Mouse (Mus musculus) right cerebral cortex, postnatal 10 days (tissue): ENCODE data around the gene Pipox.

Source experiments
- DNase-seq, 2 experiments: peaks; one replicate each; pipeline ENCODE4 v3.0.0; 2021; ENCODE audit warnings: low spot score in 2 of 2

The Pipox gene

DNA sequence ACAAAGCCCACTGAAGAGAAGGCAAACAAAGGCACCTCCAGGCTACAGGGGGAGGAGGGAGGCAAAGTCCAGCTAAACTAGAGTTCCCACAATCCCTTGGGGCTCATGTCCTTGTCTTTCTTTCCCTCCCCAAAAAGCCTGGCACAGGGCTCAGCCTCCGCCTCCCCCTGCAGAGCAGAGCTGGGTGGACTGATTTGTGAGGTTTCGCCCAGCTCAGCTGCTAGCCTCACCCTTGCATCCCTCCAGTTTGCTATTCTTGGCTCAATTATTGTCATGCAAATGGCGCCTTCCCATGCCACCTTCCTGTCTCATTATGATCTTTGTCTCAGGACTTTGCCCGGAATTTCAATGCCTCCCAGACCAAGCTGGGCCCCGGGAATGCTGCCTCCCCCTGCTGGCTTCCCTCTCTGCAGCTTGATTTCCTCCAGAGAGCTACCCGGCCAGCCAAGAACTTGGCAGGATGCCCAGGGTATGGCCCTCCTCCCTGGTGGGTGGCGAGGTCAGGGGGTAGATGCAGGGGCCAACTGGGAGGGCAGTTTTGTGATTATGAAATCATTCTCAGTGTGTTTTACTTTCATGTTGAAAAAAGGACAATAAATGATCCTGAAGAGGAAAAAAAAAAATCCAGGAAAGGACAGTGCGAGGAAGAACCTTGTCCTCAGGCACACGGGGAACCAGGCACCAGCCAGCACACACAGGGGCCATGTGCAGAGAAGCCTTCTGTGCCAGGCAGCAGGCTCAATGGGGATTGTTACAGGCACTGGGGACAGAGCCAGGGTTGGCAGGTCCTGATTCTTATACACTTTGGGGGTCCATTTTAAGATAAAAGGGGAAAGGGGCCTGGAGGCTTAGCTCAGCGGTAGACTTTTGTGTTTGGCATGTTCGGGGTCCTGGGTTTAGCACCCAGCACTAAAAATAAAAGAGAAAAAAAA is at the start of gene Pipox:
TSS of gene Pipox (minus strand) at position 310 of the 932 bp plus-strand sequence.
- DNase-seq, result peak; percentile 92

DNA sequence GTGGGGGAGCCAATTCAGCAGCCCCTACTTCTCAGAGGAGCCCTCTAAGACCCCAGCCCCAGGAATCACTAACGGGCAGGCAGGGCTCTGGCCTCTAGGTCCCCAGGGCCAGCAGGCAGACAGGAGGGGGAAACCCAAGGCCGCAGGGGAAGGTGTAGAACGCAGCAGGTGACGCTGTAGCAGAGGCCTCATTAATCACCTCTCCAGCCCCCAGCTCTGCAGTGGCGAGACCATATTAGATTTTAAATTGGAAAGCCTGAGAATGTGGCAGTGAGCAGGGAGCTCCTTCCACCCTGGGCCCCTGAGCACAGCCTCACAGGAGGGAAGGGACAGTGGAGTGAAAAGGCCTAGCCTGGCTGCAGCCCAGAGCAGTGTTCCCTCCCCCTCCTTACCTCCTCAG is 48.3 kb upstream of the Pipox start:
- DNase-seq, result no peak

DNA sequence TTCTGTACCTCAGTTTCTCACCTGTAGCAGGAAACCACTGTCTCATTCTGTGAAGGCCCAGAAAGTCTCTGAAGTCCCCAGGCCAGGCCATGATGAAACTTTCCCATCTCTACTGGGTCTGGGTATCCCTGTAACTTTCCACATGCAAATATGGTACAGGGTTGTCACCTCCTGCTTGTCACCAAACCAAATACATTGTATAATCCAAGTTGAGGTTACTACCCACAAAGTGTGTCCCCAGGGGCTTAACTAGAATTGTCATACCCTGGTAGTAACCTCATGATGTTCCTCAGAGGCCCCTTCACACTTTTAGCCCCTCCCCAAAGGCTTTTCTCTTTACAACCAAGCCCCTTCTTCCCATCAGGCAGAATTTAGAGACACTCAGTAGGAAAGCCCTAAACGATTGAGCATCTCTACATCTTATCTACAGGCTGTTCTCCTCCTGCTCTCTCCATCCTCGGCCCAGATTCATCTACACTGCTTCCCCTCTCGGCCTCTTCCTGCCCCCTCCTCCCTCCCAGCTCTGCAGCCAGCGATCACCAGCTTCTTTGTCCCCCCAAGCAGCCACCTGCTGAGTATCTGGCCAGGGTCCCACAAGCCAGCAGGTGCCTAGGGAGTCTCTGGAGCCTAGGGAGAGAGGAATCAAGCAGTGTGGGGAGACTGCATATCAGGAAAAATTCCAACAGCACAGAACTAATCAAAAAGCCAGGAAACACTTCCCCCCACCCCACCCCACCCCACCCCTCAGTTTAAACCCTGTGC is 43.9 kb upstream of the Pipox start:
- no peak for DNase-seq

DNA sequence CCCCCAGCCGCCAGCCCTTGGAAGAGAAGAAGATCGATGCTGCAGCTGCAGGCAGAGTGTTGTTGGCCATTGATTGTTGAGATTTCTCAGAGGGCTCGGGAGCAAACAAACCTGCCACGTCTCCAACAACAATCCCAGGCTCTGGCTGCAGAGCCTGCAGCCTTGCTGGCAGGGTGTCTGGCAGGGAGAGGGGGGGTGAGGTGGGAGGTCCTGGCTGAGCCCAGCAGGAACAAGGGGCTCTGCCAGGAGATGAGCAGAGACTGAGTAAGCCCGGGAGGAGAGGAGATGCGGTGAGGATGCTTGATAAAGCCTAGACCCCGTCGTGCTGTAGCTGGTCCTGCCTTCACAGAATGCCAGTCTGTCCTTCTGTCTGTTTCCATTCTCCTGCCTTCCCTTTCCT is 43.0 kb upstream of the Pipox start:
- no peak for DNase-seq

DNA sequence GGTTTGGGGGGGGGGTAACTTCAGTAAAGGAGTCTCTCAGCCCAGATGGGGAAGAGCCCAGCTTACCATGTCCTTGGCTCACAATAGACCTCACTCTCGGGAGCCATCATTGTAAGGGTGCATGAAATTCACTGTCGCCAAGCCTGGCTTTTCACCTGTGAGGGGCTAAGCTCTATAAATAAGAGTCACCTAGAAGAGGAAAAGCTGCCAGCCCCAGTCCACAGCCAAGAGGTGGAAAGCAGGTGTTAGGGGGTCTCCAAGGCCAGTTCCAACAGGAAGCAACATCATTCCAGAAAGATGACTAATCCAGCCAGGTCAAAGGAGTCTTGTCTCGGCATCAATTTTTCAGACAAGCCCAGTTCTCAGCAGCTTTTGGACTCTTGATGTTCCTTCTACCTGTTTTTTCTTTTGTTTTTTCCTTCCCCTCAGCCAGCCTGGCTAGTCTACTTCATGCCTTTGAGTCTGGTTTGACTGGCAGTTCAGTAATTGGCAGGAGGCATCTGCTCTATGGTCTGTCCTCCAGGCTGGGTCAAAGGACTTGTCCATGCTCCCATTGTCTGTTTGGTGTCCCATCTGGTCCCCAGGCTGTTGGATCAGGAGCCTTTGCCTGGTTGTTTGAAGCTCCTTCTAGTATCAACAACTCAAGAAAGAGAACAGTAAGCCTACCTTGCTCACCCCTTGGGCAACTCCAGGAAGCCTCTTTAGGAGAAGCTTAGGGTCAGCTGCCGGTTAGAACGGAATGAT is 40.8 kb upstream of the Pipox start:
- no peak for DNase-seq

DNA sequence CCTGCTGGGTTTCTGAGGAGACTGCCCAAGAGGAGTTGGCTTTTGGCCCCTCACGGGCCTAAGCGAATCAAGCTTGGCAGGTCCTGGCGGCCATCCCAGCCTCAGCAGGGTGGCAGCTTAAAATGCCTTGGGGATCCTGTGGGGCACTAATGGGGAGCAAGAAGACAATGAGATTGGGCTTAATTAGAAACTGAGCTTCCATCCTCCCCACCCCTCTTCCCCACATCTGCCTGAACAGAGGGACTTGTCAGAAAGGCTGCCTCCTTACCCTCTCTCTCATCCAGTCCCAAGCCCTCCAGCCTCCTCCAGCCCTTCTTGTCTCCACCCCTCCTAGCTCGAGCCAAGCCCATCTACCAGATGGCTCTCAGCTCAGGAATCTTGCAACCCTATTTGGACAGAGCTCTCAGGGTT is 40.2 kb upstream of the Pipox start:
- DNase-seq, result peak in 1 of 2 experiments; percentile 65

DNA sequence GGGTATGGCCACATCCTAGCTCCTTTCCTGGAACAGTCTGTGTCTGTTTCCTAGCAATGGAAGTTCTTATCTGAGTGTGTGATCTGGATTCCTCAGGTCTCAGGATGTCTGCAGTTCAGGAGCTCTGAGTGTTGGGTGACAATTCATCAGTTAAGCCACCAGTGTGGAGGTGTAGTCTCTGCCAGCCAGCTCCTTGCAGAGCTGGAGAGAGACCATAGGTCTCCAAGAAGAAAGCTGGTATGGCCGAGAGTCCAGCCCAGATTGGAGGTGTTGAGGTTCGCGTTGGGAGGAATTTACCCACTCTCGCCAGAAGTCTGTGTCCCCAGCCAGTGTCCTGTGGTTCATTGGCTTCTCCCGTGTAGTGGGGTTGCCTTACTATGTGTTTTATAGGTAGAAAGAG is 38.7 kb upstream of the Pipox start:
- no peak for DNase-seq

DNA sequence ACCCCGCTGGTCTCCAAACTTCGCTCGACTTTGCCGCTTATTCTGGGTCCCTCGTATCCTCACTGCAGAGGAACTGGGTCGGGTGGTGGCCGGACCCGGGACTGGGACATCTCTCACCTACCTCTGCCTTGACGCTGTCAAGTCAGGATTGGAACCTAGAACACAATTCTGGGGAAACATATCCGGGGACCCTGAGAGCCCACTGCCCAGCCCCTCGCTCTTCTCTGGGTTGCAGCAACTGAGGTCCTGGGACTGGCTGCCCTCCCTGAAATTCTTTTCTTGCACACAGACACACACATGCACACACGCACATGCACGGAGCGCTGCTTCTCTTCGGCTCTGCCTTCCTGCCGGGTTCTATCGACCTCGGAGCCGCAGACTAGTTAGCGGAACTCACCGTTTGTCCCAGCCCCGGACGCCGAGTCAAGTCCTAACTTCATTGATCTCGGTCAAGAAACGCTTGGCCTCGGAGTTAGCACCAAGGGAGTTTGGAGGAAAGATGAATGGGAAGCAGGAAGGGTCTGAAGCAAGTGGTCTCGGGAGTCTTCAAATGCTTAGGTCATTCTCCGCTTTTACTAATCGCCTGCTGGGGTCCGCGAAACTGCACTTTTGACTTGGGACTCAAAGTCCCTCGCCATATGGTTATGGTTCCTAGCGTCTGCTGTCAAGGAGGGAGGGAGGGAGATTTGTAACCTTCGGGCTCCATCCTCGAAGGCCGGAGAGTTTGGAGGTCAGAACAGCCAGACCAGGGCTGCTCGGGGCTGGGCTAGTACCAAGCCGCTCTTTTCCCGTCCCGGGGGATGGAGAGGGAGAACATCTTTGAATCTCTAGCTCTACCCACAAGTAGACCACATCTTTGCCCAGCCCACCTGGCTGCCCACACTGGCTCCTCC is 37.9 kb upstream of the Pipox start:
- DNase-seq, result no peak

DNA sequence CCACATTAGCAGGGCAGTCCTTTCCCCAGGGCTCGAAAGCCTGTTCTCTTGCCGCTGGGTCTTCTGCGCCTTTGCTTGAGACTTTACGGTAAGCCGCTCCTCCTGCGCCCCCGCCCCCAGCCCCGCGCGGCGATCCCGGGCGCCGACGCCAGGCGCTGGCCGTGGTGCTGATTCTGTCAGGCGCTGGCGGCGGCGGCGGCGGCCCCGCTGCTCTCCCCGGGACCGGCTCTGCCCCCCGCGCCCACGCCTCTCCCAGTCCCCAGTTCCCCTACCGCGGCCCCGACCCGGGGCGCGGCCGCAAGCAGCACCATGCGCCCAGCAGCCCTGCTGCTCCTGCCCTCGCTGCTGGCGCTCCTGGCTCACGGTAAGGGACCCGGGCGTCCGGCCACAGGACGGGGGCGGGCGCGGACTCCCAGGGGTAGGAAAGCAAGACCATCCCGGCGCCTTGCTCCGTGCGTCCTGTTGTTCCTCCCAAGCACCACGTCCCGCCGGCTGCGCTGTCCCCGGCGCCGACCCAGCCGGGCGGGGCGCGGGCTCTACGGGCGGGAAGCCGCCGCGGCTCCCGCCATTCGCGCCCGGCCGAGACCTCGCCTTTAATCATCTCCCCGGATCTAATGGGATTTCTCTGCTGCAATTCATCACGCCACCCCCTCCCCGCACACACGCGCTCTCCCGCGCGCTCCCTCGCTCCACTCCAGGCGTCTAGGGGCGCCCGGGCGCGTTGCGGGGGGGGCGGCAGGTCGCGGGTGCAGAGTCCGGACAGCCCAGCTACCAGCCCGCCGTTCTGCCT is 37.0 kb upstream of the Pipox start, which contains the start of gene Sez6:
TSS of gene Sez6 (plus strand) at position 50 of the 790 bp plus-strand sequence.
- DNase-seq, result peak; percentile 90 to 91

DNA sequence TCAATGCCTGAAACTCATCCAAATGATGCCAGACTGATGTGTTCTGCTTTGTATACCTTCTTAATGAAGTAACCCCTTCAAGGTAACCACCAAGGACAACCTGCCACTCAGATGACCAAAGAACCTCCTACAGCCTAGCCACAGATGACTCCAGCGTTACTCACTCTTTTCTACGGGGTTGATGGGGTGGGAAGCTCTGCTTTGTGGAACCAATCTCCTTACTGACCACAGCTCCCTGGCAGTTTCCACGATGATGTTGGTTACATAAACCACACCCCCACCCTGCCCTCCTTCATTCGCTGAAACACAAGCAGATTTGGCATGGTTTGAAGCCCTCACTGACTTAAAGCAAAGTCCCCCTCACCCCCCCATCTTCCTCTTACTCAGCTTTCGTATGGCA is 33.9 kb upstream of the Pipox start:
- no peak for DNase-seq

DNA sequence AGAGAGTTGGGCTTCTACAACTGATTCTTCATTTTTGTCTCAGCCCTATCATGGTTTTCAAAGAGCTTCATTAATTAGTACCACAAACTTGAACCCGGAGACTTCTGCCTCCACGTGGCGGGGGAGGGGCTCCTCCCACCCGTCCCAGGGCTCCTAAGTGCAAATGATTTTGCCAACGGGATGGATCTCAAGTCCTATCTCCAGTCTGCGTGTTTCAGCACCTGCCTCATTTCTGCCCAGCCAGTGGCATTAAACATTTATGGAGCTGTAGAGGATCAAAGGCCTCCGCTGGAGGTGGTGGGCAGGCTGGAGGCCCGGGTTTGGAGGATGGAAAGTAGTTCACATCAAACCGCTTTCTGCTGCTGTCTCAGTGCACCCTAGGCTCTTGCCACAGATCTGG is 32.8 kb upstream of the Pipox start:
- no peak for DNase-seq

DNA sequence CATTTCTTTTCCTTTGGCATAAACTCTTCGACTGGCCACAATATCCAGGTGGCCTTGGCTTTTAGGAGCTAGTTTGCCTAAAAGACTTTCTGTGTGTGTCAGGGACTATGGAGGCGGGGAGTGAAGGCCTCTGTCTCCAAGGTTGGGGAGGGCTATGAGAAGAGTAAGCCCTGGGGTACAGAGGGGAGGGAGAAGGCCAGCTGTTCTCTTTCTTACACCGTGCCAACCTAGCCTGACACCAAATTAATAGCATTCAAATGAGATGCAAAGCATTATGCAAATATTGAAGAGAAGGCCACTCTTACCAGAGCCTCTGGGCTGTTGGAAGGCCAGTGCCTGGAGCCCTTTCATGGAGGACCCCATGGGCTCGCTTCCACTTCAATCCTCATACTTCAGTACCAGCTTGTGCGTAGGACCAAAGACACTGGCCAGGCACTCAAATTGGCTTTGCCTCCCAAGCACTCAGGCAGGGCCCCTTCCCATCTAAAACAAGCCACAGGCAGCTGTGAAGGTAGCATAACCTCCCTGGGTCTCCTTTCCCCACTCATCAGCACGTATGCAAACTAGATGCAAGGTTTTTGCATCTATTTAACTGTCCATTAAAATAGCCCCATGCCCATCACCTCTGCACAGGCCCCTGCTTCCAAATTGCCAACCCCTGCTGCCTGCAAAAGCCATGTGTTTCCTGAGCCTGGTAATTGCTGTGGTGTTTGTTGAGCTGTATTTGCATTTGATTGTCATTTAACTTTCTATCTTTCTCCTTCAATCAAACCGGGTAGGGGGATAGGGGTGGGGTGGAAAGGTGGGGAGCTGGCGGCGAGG is 32.2 kb upstream of the Pipox start:
- no peak for DNase-seq

DNA sequence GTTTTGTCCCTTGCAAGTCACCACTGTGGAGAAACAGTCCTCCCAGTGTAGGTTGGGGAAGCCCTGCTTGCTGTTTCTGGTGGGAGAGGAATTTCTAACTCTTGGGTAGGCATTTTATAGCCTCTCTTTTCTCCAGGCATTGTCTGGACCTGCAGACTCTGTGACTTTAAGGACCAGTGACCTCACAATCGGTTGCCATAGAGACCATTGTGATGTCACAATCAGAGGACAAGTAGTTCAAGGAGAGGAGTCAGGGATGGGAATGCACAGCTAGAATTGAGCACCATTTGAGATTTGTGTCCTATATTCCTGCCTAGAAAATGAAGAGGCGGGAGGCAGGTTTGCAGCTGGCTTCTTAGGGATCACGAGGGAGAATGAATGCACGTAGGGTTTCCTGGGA is 29.4 kb upstream of the Pipox start:
- DNase-seq, result no peak

DNA sequence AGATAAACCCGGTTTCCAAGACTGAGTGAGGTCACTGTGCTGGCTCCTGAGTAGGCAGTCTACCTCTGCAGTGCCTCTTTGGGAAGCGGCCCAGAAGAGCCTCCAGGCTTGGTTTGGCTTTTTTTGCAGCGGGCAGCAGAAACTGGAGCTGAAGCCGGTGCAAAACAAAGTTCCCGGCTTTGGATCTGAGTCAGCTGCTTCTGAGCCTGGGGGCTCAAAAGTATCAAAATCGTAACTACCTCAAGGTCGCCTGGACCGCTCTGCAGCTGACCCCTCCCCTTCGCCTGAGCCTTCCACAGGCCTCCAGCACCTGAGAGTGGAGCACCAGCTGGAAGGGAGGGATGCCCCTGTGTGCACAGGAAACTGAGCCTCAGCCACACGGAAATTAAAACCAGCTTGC is 23.3 kb upstream of the Pipox start:
- DNase-seq, result no peak

DNA sequence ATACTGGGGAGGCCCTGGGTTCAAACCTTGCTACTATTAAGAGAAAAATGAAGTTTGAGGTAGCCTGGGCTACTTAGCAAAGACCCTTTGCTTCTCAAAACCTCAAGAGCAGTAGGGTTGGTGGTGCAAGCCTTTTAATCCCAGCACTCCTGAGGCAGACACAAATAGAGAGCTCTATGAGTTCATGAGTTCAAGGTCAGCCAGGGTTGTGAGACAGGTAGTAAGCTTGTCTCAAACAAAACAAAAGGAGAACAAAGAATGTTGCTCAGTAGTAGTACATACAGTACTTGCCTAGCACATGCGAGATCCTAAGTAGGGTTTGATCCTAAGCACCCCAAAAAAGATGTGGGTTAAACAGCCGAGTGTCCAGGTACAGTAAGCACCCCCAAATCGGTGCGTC is 22.8 kb upstream of the Pipox start:
- DNase-seq, result no peak

DNA sequence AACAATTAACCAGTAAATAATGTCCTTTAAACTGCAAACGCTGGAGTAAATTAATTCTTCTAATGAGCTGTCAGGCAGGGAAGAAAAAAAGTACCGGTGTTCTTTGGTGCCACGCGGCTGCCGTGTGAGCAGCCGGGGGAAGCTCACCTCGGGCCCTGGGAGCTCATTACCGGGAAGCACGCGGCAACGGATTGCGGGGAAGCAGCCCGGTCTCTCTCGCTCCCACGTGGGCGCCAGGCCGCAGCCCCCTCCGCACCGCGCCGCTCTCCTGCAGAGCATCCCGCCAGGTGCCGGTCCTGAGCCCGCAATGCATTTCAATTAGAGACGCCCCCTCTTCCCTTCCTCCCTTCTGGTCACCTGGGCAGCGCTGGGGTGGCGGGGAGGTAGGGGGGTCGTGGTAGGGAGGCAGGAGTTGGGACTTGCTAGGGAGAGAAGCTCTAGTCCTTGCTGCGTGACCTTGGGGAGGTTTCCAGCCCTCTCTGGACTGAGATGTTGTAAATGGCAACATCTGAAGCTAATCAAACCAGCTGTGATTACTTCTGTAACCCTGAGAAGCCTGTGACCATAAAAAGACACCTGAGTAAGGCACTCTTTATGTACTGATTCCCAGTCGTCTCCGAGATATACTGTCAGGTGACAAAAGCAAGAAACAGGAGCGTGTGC is 20.8 kb upstream of the Pipox start:
- DNase-seq, result no peak

DNA sequence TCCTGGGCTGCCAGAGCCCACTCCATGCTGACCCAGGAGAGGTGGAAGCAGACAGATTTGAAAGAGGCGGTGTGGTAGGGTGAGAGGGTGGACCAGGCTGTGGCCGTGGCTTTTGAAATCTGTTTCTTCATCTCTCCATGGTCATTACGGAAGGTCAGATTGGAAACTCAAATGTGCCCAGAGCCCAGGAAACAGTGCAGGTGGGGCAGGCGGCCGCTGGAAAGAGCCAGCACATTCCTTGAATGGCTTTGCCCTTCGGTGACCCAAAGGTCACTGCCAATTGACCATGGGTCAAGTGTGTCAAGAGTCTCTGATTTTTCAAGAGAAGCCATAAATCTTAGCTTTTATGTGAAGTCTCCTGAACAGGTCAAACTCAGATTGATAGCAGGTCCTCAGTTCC is 19.6 kb upstream of the Pipox start:
- no peak for DNase-seq

DNA sequence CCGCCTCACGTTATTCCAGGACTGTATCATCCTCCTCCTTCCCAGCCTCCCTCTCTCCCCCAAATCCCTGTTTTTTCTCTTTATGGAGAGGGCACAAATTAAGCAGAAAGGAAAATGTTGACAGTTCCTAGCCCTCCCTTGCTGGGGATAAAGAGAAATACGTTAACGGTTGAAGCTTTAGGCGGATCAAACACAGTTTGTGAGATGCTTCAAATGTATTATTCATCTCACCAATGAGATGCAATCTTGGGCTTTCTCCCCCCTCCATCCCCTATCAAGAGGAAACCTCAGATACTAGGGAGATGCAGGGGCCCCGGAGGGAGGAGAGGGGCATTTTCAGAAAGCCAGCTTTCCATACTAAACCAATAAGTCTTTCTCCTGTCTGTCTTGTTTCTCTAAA is 15.9 kb upstream of the Pipox start:
- no peak for DNase-seq

DNA sequence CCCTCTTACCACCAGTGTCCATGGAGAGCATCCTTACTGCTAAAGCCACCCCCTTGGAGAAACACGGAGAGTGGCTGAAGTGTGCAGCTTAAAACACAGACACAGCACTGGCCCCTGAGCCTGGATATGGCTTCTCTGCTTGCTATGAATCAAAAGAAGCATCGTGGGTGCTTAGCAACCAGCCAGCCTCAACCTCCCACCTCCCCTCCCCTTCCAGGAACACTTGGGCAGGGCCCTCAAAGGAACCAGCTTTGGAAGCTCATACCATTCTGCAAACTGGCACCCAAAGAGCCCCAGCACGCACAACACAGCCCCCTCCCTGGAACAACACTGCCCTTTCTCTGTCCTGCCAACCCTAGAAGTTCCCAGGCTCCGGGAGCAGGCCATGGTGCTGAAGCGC is 15.5 kb upstream of the Pipox start:
- peak; percentile 54 to 72 for DNase-seq
